Mouse (Mus musculus): ENCODE measurements around the gene Themis3. TPM values are rescaled to one million over a fixed set of nuclear protein-coding genes. Genes with fewer than 3 reads are reported as not detected.

Themis3 gene
- 0.11 TPM in 1 of 2 replicates, not detected in the other for polyA plus RNA-seq (2014; fragmentation: Nextera tagmentation; extraction: Ambion mirVana)

DNA sequence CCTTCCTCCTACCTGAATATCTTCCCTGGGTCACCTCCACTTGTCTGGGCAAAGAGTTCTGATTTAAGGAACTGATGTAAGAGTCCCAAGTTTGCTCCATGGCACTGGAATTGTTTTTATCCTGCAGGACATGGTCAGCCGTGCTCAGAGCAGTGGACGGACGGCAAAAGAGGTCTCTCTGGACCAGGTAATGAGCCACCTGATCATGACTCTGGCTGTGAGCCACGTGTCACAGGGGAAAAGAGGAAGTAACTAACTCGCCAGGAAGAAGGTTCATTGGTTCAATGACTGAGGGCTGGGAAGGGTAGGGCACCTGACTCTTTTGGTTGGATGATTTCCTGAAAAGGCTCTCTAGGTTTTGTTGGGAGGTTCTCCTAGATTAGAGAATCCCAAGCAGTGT lies at the start of gene Themis3:
Gene Themis3 (minus strand): TSS at position 187 of the 400 bp plus-strand sequence.
- Histone ChIP-seq H3K27me3 (ENCODE audit: control insufficient read depth, insufficient read depth, low read length) (no peaks in the 10 kb centered on the region), H3K36me3 (ENCODE audit: control insufficient read depth, insufficient read depth, low read length) (no peaks in the 10 kb centered on the region), H3K4me2 (replicated peaks; ENCODE audit: low read depth, low read length) (no peak within 1 kb of the TSS), H3K4me1 (replicated peaks; ENCODE audit: control insufficient read depth, insufficient read depth, low read length) (no peaks in the 10 kb centered on the region), H3K9ac (ENCODE audit: low read depth, low read length) (no peak within 1 kb of the TSS), H3K9me3 (ENCODE audit: control insufficient read depth, low read length) (no peaks in the 10 kb centered on the region), H3K27ac (ENCODE audit: low read depth, low read length) (no peak within 1 kb of the TSS), H3K4me3 (ENCODE audit: low read depth, low read length) (no peak within 1 kb of the TSS)
- WGBS, result 81% methylated on average over 5 of the region's 5 CpGs
- no peak for DNase-seq (ENCODE audit: low spot score)
- no peak for ATAC-seq (ENCODE audit: low FRiP score)

DNA sequence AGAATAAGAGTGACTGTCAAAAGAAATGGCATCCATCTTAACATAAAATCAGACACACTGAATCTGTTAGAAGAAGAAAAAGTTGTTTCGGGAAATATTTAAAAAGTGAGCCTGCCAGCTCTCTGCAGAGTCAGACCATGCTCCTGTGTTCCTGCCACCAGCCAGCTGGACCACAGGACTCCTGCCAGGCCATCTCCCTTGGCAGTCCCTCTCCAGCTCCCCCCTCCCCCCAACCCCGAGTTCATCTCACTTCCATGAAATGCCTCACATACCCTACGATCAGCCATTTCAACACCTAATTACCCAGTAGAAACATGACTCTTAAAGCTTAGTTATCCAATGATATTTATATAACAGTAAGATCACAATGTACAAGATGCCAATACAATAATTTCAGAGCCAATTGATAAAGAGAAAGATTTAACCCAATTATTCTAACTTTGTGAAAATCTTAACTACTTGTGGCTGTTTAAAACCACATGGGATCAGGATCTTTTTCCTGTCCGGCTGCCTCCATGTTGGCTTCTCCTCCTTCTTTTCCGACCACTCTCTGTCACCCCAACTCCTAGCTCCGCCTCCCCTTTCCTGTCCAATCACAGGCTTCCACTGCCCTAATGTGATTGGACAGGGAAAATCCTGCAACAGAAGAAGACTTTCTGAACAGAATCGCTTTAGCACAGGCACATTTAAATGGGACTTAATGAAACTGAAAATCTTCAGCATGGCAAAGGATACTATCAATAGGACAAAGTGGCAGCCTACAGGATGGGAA lies 43.7 kb upstream of the Themis3 start:
- no peak overlapping the region for H3K9ac ChIP-seq (ENCODE audit: low read depth, low read length)
- 82% methylated on average over 7 of the region's 7 CpGs for WGBS

DNA sequence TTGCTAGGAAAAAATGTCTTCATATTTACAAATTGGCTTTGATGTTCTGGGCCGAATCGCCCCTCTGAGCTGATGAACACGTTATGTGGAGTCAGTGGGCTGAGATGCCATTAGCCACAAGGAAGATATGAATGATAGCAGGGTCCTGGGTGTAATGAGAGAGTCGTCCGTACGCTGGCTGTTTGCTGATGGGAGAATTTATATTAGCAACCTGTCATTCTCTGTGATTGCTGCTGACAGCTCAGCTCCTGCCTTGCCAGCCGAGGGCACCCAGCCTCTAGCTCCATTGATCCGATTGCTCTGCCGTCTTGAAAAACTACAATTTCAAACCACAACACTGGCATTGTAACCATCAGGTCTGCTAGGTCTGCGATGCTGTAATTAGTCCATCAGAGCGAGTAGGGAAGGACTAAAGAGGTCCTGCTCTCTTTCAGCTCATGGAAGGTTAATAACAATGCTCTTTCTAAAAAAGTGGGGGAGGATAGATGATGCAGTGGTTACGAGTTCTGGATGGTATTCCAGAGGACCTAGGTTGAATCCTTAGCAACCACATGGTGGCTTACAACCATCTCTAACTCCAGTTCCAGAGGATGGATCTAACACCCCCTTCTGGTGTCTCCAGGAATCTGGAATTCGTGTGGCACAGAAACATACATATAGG lies 25.7 kb upstream of the Themis3 start:
- H3K36me3 ChIP-seq (ENCODE audit: control insufficient read depth, insufficient read depth, low read length), result no peaks in the 10 kb centered on the region
- ATAC-seq (ENCODE audit: low FRiP score) (no peak), DNase-seq (ENCODE audit: low spot score) (no peak)
- H3K4me3 ChIP-seq (ENCODE audit: low read depth, low read length), result no peak overlapping the region
- no peak overlapping the region for H3K27ac ChIP-seq (ENCODE audit: low read depth, low read length)
- H3K4me2 ChIP-seq (replicated peaks; ENCODE audit: low read depth, low read length), result no peak overlapping the region
- no peaks in the 10 kb centered on the region for H3K9me3 ChIP-seq (ENCODE audit: control insufficient read depth, low read length)
- no peaks in the 10 kb centered on the region for H3K4me1 ChIP-seq (replicated peaks; ENCODE audit: control insufficient read depth, insufficient read depth, low read length)
- H3K9ac ChIP-seq (ENCODE audit: low read depth, low read length), result no peak overlapping the region
- WGBS, result 74% methylated on average over 13 of the region's 13 CpGs
- H3K27me3 ChIP-seq (ENCODE audit: control insufficient read depth, insufficient read depth, low read length), result no peaks in the 10 kb centered on the region

More for the DNA sequence above, 43.7 kb upstream of the Themis3 start:
- no peaks in the 10 kb centered on the region for H3K27me3 ChIP-seq (ENCODE audit: control insufficient read depth, insufficient read depth, low read length)
- H3K27ac ChIP-seq (ENCODE audit: low read depth, low read length), result no peak overlapping the region
- H3K4me2 ChIP-seq (replicated peaks; ENCODE audit: low read depth, low read length), result no peak overlapping the region
- no peaks in the 10 kb centered on the region for H3K36me3 ChIP-seq (ENCODE audit: control insufficient read depth, insufficient read depth, low read length)
- no peaks in the 10 kb centered on the region for H3K9me3 ChIP-seq (ENCODE audit: control insufficient read depth, low read length)
- no peak for DNase-seq (ENCODE audit: low spot score)
- H3K4me1 ChIP-seq (replicated peaks; ENCODE audit: control insufficient read depth, insufficient read depth, low read length), result no peaks in the 10 kb centered on the region
- H3K4me3 ChIP-seq (ENCODE audit: low read depth, low read length), result no peak overlapping the region
- no peak for ATAC-seq (ENCODE audit: low FRiP score)

DNA sequence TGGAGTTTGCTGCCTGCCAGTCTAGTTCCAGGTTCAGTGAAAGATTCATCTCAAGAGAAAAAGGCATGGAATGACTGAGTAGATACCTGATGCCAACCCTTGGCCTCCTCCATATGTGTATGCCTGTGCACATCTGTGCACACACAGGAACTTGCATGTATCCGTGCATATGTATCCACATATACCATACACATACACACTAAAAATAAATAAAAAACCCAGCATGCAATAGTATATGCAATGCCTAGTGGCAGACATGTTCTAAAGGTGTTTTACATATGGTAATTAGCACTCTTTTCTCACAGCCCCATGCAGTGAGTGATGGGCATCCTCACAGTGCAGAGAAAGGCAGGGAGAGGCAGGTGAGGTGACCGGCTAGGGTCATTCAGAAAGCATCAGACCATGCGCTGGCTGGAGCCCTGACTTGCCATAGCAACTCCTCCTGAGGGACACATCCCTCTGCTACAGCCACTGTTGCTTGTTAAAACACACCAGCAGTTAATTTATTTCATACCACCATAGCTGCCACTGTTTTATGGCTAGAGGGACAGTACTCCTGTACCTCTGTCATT lies 24.9 kb upstream of the Themis3 start:
- DNase-seq (ENCODE audit: low spot score), result no peak
- ATAC-seq (ENCODE audit: low FRiP score), result 0 out of 2 replicates have a peak, but pooled peaks have one; percentile 51

GRCm38 (mm10) chr17:66610032-66610431 lies 15.6 kb upstream of the Themis3 start:
- no peak for ATAC-seq (ENCODE audit: low FRiP score)
- no peaks in the 10 kb centered on the region for H3K9me3 ChIP-seq (ENCODE audit: control insufficient read depth, low read length)
- no peaks in the 10 kb centered on the region for H3K4me1 ChIP-seq (replicated peaks; ENCODE audit: control insufficient read depth, insufficient read depth, low read length)
- H3K9ac ChIP-seq (ENCODE audit: low read depth, low read length), result no peak overlapping the region
- no peak overlapping the region for H3K4me2 ChIP-seq (replicated peaks; ENCODE audit: low read depth, low read length)
- no peak for DNase-seq (ENCODE audit: low spot score)
- H3K27me3 ChIP-seq (ENCODE audit: control insufficient read depth, insufficient read depth, low read length), result no peaks in the 10 kb centered on the region
- no peak overlapping the region for H3K4me3 ChIP-seq (ENCODE audit: low read depth, low read length)
- no peak overlapping the region for H3K27ac ChIP-seq (ENCODE audit: low read depth, low read length)
- H3K36me3 ChIP-seq (ENCODE audit: control insufficient read depth, insufficient read depth, low read length), result no peaks in the 10 kb centered on the region

More for the DNA sequence above, 24.9 kb upstream of the Themis3 start:
- no peak overlapping the region for H3K9ac ChIP-seq (ENCODE audit: low read depth, low read length)
- no peak overlapping the region for H3K4me2 ChIP-seq (replicated peaks; ENCODE audit: low read depth, low read length)
- no peaks in the 10 kb centered on the region for H3K27me3 ChIP-seq (ENCODE audit: control insufficient read depth, insufficient read depth, low read length)
- no peaks in the 10 kb centered on the region for H3K9me3 ChIP-seq (ENCODE audit: control insufficient read depth, low read length)
- no peak overlapping the region for H3K27ac ChIP-seq (ENCODE audit: low read depth, low read length)
- H3K36me3 ChIP-seq (ENCODE audit: control insufficient read depth, insufficient read depth, low read length), result no peaks in the 10 kb centered on the region
- no peaks in the 10 kb centered on the region for H3K4me1 ChIP-seq (replicated peaks; ENCODE audit: control insufficient read depth, insufficient read depth, low read length)
- no peak overlapping the region for H3K4me3 ChIP-seq (ENCODE audit: low read depth, low read length)
- WGBS, result 87% methylated on average over 3 of the region's 3 CpGs

GRCm38 (mm10) chr17:66604931-66605330 lies 10.5 kb upstream of the Themis3 start:
- ATAC-seq (ENCODE audit: low FRiP score) (no peak), DNase-seq (ENCODE audit: low spot score) (no peak)
- WGBS, result 82% methylated on average over 5 of the region's 5 CpGs
- Histone ChIP-seq H3K9me3 (ENCODE audit: control insufficient read depth, low read length) (no peaks in the 10 kb centered on the region), H3K4me3 (ENCODE audit: low read depth, low read length) (no peak overlapping the region), H3K4me1 (replicated peaks; ENCODE audit: control insufficient read depth, insufficient read depth, low read length) (no peaks in the 10 kb centered on the region), H3K4me2 (replicated peaks; ENCODE audit: low read depth, low read length) (no peak overlapping the region), H3K27me3 (ENCODE audit: control insufficient read depth, insufficient read depth, low read length) (no peaks in the 10 kb centered on the region), H3K36me3 (ENCODE audit: control insufficient read depth, insufficient read depth, low read length) (no peaks in the 10 kb centered on the region), H3K27ac (ENCODE audit: low read depth, low read length) (no peak overlapping the region), H3K9ac (ENCODE audit: low read depth, low read length) (no peak overlapping the region)

GRCm38 (mm10) chr17:66601171-66601570 lies 6.8 kb upstream of the Themis3 start:
- Histone ChIP-seq H3K9ac (ENCODE audit: low read depth, low read length) (no peak overlapping the region), H3K27ac (ENCODE audit: low read depth, low read length) (no peak overlapping the region), H3K4me2 (replicated peaks; ENCODE audit: low read depth, low read length) (no peak overlapping the region), H3K9me3 (ENCODE audit: control insufficient read depth, low read length) (no peaks in the 10 kb centered on the region), H3K4me3 (ENCODE audit: low read depth, low read length) (no peak overlapping the region), H3K27me3 (ENCODE audit: control insufficient read depth, insufficient read depth, low read length) (no peaks in the 10 kb centered on the region), H3K4me1 (replicated peaks; ENCODE audit: control insufficient read depth, insufficient read depth, low read length) (no peaks in the 10 kb centered on the region), H3K36me3 (ENCODE audit: control insufficient read depth, insufficient read depth, low read length) (no peaks in the 10 kb centered on the region)
- no peak for ATAC-seq (ENCODE audit: low FRiP score)
- no peak for DNase-seq (ENCODE audit: low spot score)
- WGBS, result 94% methylated on average over 2 of the region's 2 CpGs

GRCm38 (mm10) chr17:66595867-66596266 lies 1.4 kb upstream of the Themis3 start:
- ATAC-seq (ENCODE audit: low FRiP score) (no peak), DNase-seq (ENCODE audit: low spot score) (no peak)
- H3K4me3 ChIP-seq (ENCODE audit: low read depth, low read length), result no peak overlapping the region
- no peaks in the 10 kb centered on the region for H3K27me3 ChIP-seq (ENCODE audit: control insufficient read depth, insufficient read depth, low read length)
- no peaks in the 10 kb centered on the region for H3K36me3 ChIP-seq (ENCODE audit: control insufficient read depth, insufficient read depth, low read length)
- H3K27ac ChIP-seq (ENCODE audit: low read depth, low read length), result no peak overlapping the region
- H3K4me2 ChIP-seq (replicated peaks; ENCODE audit: low read depth, low read length), result no peak overlapping the region
- H3K9ac ChIP-seq (ENCODE audit: low read depth, low read length), result no peak overlapping the region
- 88% methylated on average over 3 of the region's 3 CpGs for WGBS
- H3K4me1 ChIP-seq (replicated peaks; ENCODE audit: control insufficient read depth, insufficient read depth, low read length), result no peaks in the 10 kb centered on the region
- H3K9me3 ChIP-seq (ENCODE audit: control insufficient read depth, low read length), result no peaks in the 10 kb centered on the region

Measured in hindbrain, embryonic 11.5 days (tissue).